Mouse (Mus musculus): ENCODE measurements around the gene Zfp811. TPM values are rescaled to one million over a fixed set of nuclear protein-coding genes. Genes with fewer than 3 reads are reported as not detected.

Zfp811 gene
- polyA plus RNA-seq, 1 experiment from 2014 or later: 3.0 TPM

DNA sequence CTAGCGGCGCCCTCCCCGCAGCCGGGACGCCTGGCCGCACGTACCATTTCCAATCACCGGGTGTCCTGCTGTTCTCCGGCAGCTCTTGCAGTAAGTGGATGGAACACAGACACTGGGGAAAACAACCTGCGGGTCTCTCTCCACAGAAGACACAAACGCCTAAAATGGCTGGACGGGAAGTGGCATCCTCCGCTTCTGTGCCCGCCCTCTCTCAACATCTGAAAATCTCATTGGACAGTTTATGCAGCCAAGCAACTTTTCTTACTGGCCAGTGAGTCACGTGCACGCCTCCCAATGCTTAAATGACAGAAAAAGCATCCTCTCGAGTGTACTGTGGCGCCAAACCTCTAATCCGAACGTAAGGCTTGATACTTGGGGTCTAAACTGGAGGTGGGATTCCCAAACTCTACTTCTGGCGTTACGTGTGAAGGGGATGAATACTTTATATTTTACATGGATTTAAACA, 21.6 kb downstream of the Zfp811 start, which contains the start of gene Zfp871:
Zfp871 (minus strand) TSS at position 194 of the 466 bp plus-strand sequence.
- no peak for TF ChIP-seq CTCF (IDR thresholded peaks at IDR 0.05; ENCODE audit: low read depth)
- DNase-seq: peak; percentile 95
- Histone ChIP-seq H3K4me1 (ENCODE audit: insufficient read depth) (no peaks in the 10 kb centered on the region), H3K9me3 (ENCODE audit: low read depth, low read length) (no peaks in the 10 kb centered on the region), H3K4me3 (ENCODE audit: low read depth, low read length) (peak within 1 kb of the TSS; percentile 80), H3K27me3 (ENCODE audit: insufficient read depth, low read length) (no peaks in the 10 kb centered on the region), H3K4me2 (peak within 1 kb of the TSS; percentile 69), H3K9ac (peak within 1 kb of the TSS; percentile 92), H3K27ac (ENCODE audit: low read depth) (peak within 1 kb of the TSS; percentile 95), H3K36me3 (ENCODE audit: insufficient read depth) (peaks cover 30% of the 10 kb centered on the region)
- peak; percentile 100 for ATAC-seq (ENCODE audit: insufficient read depth)
- WGBS: under 1% methylated on average over 22 of the region's 22 CpGs

DNA sequence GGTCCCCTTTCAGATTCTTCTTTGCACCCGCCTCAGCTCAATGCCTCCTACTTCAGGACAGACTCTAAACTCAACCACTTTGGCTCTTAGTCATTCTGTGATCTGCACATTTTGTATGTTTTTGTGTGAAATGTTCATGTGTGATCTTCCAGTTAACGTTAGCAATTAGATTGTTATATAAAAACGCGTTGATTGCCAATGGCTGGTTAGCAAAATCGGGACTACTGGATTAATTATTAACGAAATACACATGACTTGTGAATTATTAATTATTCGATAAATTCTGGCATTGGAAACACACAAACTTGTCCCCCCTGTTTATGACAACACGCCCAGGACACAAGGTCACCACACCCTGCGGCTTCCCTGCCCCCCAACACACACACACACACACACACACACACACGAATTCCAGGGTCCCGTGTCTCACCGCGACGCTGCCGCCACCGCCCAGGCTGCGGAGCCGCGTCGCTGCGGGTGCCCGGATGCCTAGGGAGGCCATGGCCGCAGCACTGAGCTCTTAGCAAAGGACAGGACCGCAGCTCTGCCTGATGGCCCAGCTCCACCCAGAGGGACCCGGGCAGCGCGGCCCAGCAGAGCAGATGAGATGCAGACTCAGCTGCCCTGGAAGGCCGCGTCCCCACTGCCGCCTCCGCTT, 22.2 kb downstream of the Zfp811 start:
- DNase-seq (peak; percentile 50), ATAC-seq (ENCODE audit: insufficient read depth) (peak; percentile 89)
- Histone ChIP-seq H3K36me3 (ENCODE audit: insufficient read depth) (peaks cover 32% of the 10 kb centered on the region), H3K27ac (ENCODE audit: low read depth) (peak overlapping the region; percentile 95), H3K9me3 (ENCODE audit: low read depth, low read length) (no peaks in the 10 kb centered on the region), H3K4me2 (peak overlapping the region; percentile 69), H3K4me1 (ENCODE audit: insufficient read depth) (no peaks in the 10 kb centered on the region), H3K27me3 (ENCODE audit: insufficient read depth, low read length) (no peaks in the 10 kb centered on the region), H3K9ac (peak overlapping the region; percentile 92), H3K4me3 (ENCODE audit: low read depth, low read length) (peak overlapping the region; percentile 80)
- TF ChIP-seq CTCF (IDR thresholded peaks at IDR 0.05; ENCODE audit: low read depth): no peak
- WGBS: under 1% methylated on average over 31 of the region's 31 CpGs

DNA sequence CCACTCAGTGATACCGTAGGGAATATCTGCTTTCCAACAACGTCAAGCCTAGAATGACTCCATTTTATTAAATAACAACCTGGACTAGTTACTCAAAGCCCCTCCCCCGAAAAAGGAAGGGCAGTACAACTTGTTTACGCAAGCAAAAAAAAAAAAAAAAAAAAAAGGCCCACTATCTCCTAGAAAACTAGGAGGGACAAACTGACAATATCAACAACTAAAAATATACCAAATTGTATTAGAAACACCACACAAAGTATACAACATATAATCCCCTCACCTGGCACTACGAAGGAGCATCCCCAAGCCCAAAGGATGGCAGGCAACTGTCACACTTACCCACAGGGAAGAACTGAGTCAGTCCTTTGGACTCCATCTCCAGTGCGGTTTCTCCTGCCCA, 22.8 kb downstream of the Zfp811 start:
- peak overlapping the region; percentile 69 for H3K4me2 ChIP-seq
- H3K4me3 ChIP-seq (ENCODE audit: low read depth, low read length): peak overlapping the region; percentile 80
- no peak for TF ChIP-seq CTCF (IDR thresholded peaks at IDR 0.05; ENCODE audit: low read depth)
- H3K27me3 ChIP-seq (ENCODE audit: insufficient read depth, low read length): no peaks in the 10 kb centered on the region
- DNase-seq (no peak), ATAC-seq (ENCODE audit: insufficient read depth) (no peak)
- 69% methylated on average over 6 of the region's 6 CpGs for WGBS
- H3K9ac ChIP-seq: peak overlapping the region; percentile 92
- peaks cover 32% of the 10 kb centered on the region for H3K36me3 ChIP-seq (ENCODE audit: insufficient read depth)
- H3K4me1 ChIP-seq (ENCODE audit: insufficient read depth): no peaks in the 10 kb centered on the region
- no peaks in the 10 kb centered on the region for H3K9me3 ChIP-seq (ENCODE audit: low read depth, low read length)
- no peak overlapping the region for H3K27ac ChIP-seq (ENCODE audit: low read depth)

DNA sequence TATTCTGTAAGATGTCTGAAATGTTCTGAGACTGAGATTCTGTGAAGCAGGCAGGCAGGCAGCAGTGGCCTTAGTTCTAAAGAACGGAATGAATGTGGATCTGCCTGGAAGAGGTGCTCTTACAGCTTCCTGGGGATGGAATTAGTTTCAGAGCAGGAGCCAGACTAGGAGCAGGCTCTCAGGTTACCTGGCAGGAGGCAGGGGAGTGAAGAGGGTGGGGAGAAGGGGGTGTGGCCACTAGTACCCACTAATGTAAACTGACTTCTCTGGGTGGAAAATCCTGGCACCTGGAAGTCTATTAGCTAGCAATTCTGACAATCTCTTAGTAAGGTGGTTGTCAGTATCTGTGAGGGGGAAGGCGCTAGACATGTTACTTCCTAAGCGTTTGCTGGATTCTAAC, 24.1 kb downstream of the Zfp811 start:
- 77% methylated on average over 3 of the region's 3 CpGs for WGBS
- no peak for DNase-seq
- Histone ChIP-seq H3K4me2 (no peak overlapping the region), H3K36me3 (ENCODE audit: insufficient read depth) (peaks cover 32% of the 10 kb centered on the region), H3K4me3 (ENCODE audit: low read depth, low read length) (no peak overlapping the region), H3K9ac (no peak overlapping the region), H3K9me3 (ENCODE audit: low read depth, low read length) (no peaks in the 10 kb centered on the region), H3K27me3 (ENCODE audit: insufficient read depth, low read length) (no peaks in the 10 kb centered on the region), H3K27ac (ENCODE audit: low read depth) (no peak overlapping the region), H3K4me1 (ENCODE audit: insufficient read depth) (no peaks in the 10 kb centered on the region)
- TF ChIP-seq CTCF (IDR thresholded peaks at IDR 0.05; ENCODE audit: low read depth): no peak
- no peak for ATAC-seq (ENCODE audit: insufficient read depth)

DNA sequence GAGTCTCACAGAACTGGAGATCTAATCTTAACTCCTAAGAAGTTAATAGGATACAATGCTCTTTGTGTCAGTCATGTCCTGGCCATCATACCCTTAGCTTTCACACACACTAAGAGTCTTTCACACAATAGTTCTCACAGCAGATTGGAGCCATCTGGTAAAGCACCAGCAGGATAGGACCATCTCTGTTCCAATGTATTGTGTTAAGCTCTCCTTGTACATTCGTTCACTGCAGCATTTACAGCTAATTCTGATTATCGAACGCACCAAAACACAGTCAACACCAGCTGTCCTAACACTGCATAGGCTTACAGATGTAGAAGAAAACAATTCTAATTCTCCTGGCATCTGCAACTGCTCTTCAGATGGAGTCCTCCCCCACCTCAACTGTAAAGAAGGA, 32.2 kb downstream of the Zfp811 start:
- ATAC-seq (ENCODE audit: insufficient read depth): no peak

DNA sequence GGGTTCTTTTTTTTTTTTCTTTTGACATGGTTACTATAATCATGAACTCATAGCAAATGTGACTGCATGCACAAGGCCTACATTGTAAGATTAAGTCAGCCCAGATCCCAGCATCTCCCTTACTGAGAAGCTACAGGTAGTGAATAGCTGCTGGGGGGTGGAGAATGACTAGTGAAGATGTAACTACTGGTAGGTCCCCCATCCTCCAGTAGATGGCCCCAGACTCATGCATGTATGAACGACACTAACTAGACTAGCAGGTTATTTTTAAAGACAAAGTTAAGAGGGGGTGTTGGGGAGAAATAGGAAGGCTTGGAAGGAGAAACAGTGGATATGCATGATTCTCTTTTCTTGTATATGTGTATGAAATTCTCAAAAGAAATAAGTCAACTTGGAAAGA, 38.5 kb downstream of the Zfp811 start:
- Histone ChIP-seq H3K4me3 (ENCODE audit: low read depth, low read length) (no peak overlapping the region), H3K27ac (ENCODE audit: low read depth) (no peak overlapping the region), H3K4me2 (no peak overlapping the region), H3K9ac (no peak overlapping the region), H3K36me3 (ENCODE audit: insufficient read depth) (peaks cover 86% of the 10 kb centered on the region), H3K4me1 (ENCODE audit: insufficient read depth) (no peaks in the 10 kb centered on the region), H3K27me3 (ENCODE audit: insufficient read depth, low read length) (no peaks in the 10 kb centered on the region), H3K9me3 (ENCODE audit: low read depth, low read length) (no peaks in the 10 kb centered on the region)
- no peak for TF ChIP-seq CTCF (IDR thresholded peaks at IDR 0.05; ENCODE audit: low read depth)
- DNase-seq (no peak), ATAC-seq (ENCODE audit: insufficient read depth) (no peak)
- 76% methylated on average over 1 of the region's 1 CpGs for WGBS

More for the DNA sequence above, 32.2 kb downstream of the Zfp811 start:
- Histone ChIP-seq H3K4me3 (ENCODE audit: low read depth, low read length) (no peak overlapping the region), H3K9ac (no peak overlapping the region), H3K4me2 (no peak overlapping the region), H3K27ac (ENCODE audit: low read depth) (no peak overlapping the region), H3K36me3 (ENCODE audit: insufficient read depth) (peaks cover 70% of the 10 kb centered on the region), H3K9me3 (ENCODE audit: low read depth, low read length) (no peaks in the 10 kb centered on the region), H3K4me1 (ENCODE audit: insufficient read depth) (no peaks in the 10 kb centered on the region), H3K27me3 (ENCODE audit: insufficient read depth, low read length) (no peaks in the 10 kb centered on the region)
- WGBS: 96% methylated on average over 3 of the region's 3 CpGs
- TF ChIP-seq CTCF (IDR thresholded peaks at IDR 0.05; ENCODE audit: low read depth): no peak
- DNase-seq: no peak

DNA sequence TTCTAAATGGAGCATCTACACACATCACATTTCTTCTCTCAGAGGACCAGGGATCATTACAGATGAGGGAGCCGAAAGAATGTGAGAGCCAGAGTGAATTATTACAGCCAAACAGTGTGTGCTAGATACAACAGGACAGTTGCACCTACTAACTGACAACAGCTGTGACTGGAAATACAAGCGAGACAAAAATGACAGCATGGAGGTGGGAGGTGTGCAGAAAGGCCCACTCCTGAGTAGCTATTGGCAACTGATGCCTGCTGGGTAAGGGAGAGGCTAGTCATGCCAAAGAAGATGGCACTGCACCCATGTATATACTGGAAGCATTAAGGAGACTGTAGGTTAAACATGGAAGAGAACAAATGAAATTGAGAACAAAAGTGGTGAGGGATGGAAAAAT, 43.3 kb downstream of the Zfp811 start:
- Histone ChIP-seq H3K4me2 (no peak overlapping the region), H3K4me1 (ENCODE audit: insufficient read depth) (no peaks in the 10 kb centered on the region), H3K27me3 (ENCODE audit: insufficient read depth, low read length) (no peaks in the 10 kb centered on the region), H3K27ac (ENCODE audit: low read depth) (no peak overlapping the region), H3K9ac (no peak overlapping the region), H3K9me3 (ENCODE audit: low read depth, low read length) (no peaks in the 10 kb centered on the region; the same call in 1 of the 2 replicates), H3K36me3 (ENCODE audit: insufficient read depth) (peaks cover 60% of the 10 kb centered on the region), H3K4me3 (ENCODE audit: low read depth, low read length) (no peak overlapping the region)
- DNase-seq (no peak), ATAC-seq (ENCODE audit: insufficient read depth) (no peak)
- TF ChIP-seq CTCF (IDR thresholded peaks at IDR 0.05; ENCODE audit: low read depth): no peak
- WGBS: 97% methylated on average over 2 of the region's 2 CpGs
